Mouse (Mus musculus) forebrain, postnatal 0 days (tissue): ENCODE data around the gene Ndufv2. TPM values are rescaled to one million over a fixed set of nuclear protein-coding genes. Genes with fewer than 3 reads are reported as not detected.

Experiments
- ATAC-seq: fragments of 200-750 bp; cut with Nextera tagmentation; 2 replicates; pipeline ENCODE4 v1.8.0; 2017; ENCODE audit warnings: mild to moderate bottlenecking, moderate library complexity
- DNase-seq: peaks from one replicate; pipeline ENCODE4 v3.0.0-alpha.2; 2015
- H3K27ac ChIP-seq: fragments of 300-500 bp; sonication (generic); 2 replicates; pipeline ENCODE4 v1.5.1; 2014; ENCODE audit warnings: low read depth, mild to moderate bottlenecking, antibody characterized with exemption, low read length, moderate library complexity, mixed read lengths
- H3K27me3 ChIP-seq: fragments of 300-500 bp; sonication (generic); 2 replicates; pipeline ENCODE4 v1.6.1; 2014; ENCODE audit warnings: mild to moderate bottlenecking, low read length, mixed read lengths; ENCODE audit not compliant: insufficient read depth
- H3K36me3 ChIP-seq: fragments of 300-500 bp; sonication (generic); 2 replicates; pipeline ENCODE4 v1.6.1; 2014; ENCODE audit warnings: mild to moderate bottlenecking, moderate library complexity; ENCODE audit not compliant: insufficient read depth
- H3K4me1 ChIP-seq: fragments of 300-500 bp; sonication (generic); 2 replicates; pipeline ENCODE4 v1.6.1; 2014; ENCODE audit warnings: antibody characterized with exemption; ENCODE audit not compliant: insufficient read depth
- H3K4me2 ChIP-seq: fragments of 300-500 bp; sonication (generic); 2 replicates; pipeline ENCODE4 v1.6.1; 2014; ENCODE audit warnings: low read depth, mild to moderate bottlenecking, moderate library complexity
- H3K4me3 ChIP-seq: fragments of 300-500 bp; sonication (generic); 2 replicates; pipeline ENCODE4 v1.5.1; 2014; ENCODE audit warnings: low read depth, low read length, mixed read lengths
- H3K9ac ChIP-seq: fragments of 300-500 bp; sonication (generic); 2 replicates; pipeline ENCODE4 v1.6.1; 2014; ENCODE audit warnings: mild to moderate bottlenecking
- H3K9me3 ChIP-seq: fragments of 300-500 bp; sonication (generic); 2 replicates; pipeline ENCODE4 v1.6.1; 2016; ENCODE audit warnings: low read length
- CTCF ChIP-seq: sonication (generic); IDR thresholded peaks from 2 replicates; pipeline ENCODE4 v1.5.1; 2016; ENCODE audit warnings: antibody characterized with exemption, control low read depth, low read depth
- WGBS: fragments of 180-500 bp; shearing (Covaris S2); extraction: QIAGEN DNeasy Blood & Tissue Kit; methylation state at CpG from one replicate; pipeline ENCODE4 v1.1.7; 2014; 5-methylcytosine and 5-hydroxymethylcytosine counted together
- polyA plus RNA-seq: library from polyadenylated mRNA; unstranded; fragments of >200 nt; fragmentation: Nextera tagmentation; extraction: Ambion mirVana; gene quantifications from 2 replicates; pipeline ENCODE4 v1.2.1, GENCODE M21; 2015
- total RNA-seq: library from RNA; depleted of rRNA; stranded (reverse); fragments of >200 nt; gene quantifications from 2 replicates; pipeline ENCODE4 v1.2.3, GENCODE M21; 2014; rRNA removed

Gene Ndufv2
- total and polyA plus RNA-seq, 2 experiments from 2014 or later = 143 to 432 TPM

DNA sequence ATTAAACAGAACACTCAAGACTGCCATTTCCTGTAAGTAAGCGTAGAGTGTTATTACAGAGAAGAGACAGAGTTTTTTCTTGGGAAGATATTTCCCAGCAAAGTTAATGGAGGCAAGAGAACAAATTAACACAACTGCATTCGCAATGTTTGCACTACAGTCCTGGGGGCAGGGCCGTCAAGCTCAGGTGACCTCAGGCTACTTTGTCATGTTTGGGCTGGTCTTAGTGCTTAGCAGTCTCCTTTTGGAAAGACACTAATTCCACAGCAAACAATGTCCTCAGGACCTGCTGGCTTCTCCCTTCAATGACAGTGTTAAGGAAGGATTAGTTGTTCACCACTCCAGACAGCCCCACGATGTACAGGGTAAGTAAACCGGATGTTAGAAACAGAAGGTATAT, 60.3 kb downstream of the Ndufv2 start:
- Histone ChIP-seq H3K4me1 (no peaks in the 10 kb centered on the region), H3K36me3 (peaks cover 19% of the 10 kb centered on the region), H3K4me2 (no peak overlapping the region), H3K9me3 (no peaks in the 10 kb centered on the region), H3K4me3 (no peak overlapping the region), H3K27ac (no peak overlapping the region), H3K9ac (no peak overlapping the region), H3K27me3 (no peaks in the 10 kb centered on the region)
- WGBS = 91% methylated on average over 5 of the region's 5 CpGs
- no peak for ATAC-seq
- no peak for TF ChIP-seq CTCF
- no peak for DNase-seq

DNA sequence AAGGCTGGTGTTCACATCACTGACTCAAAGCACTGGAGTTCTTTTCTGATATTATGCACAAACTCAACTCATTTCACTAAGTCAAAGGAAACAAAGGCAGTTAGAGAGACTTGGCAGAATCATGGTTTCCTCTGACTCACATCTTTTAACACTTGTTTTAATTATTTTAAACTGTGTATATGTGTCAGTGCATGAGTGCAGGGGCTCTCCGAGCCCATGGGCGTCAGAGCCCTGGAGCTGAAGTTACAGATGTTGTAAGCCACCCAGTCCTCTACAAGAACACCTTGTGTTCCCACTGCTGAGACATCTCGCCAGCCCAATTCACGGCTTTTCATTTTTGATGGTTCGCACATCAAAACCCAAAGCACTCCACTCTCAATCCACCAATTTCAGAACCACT, 68.1 kb downstream of the Ndufv2 start:
- no peak for TF ChIP-seq CTCF
- Histone ChIP-seq H3K9me3 (no peaks in the 10 kb centered on the region), H3K9ac (no peak overlapping the region), H3K27me3 (no peaks in the 10 kb centered on the region), H3K27ac (no peak overlapping the region), H3K4me3 (no peak overlapping the region), H3K36me3 (peaks cover 28% of the 10 kb centered on the region), H3K4me1 (no peaks in the 10 kb centered on the region), H3K4me2 (no peak overlapping the region)
- ATAC-seq (no peak), DNase-seq (no peak)
- 89% methylated on average over 5 of the region's 5 CpGs for WGBS

GRCm38 (mm10) chr17:66031991-66032390, 69.4 kb downstream of the Ndufv2 start:
- no peak for DNase-seq
- H3K9ac ChIP-seq = no peak overlapping the region
- H3K4me3 ChIP-seq = no peak overlapping the region
- no peaks in the 10 kb centered on the region for H3K4me1 ChIP-seq
- WGBS = 93% methylated on average over 5 of the region's 5 CpGs
- H3K4me2 ChIP-seq = no peak overlapping the region
- no peak for TF ChIP-seq CTCF
- no peaks in the 10 kb centered on the region for H3K27me3 ChIP-seq
- peaks cover 29% of the 10 kb centered on the region for H3K36me3 ChIP-seq
- H3K9me3 ChIP-seq = no peaks in the 10 kb centered on the region
- ATAC-seq = no peak
- H3K27ac ChIP-seq = no peak overlapping the region

Other genes starting within 250 kb of the Ndufv2 start
- gene Ralbp1, start 215.8 kb downstream of the Ndufv2 start, total RNA-seq = 39.9 and 40.7 TPM in 2 replicates
- 34.4 and 47.7 TPM in 2 replicates for gene Ralbp1, start 215.8 kb downstream of the Ndufv2 start, polyA plus RNA-seq
- gene Twsg1, start 150.3 kb downstream of the Ndufv2 start, total RNA-seq = 42.1 and 50.2 TPM in 2 replicates
- gene Twsg1, start 150.3 kb downstream of the Ndufv2 start, polyA plus RNA-seq = 38.1 and 46.1 TPM in 2 replicates
- 74.7 and 80.1 TPM in 2 replicates for gene Ankrd12, start 24.5 kb downstream of the Ndufv2 start, total RNA-seq
- gene Ankrd12, start 24.5 kb downstream of the Ndufv2 start, polyA plus RNA-seq = 147 and 207 TPM in 2 replicates
- gene Washc1, start 10.0 kb upstream of the Ndufv2 start, total RNA-seq = 53.0 and 54.6 TPM in 2 replicates
- 38.9 and 42.0 TPM in 2 replicates for gene Washc1, start 10.0 kb upstream of the Ndufv2 start, polyA plus RNA-seq
- gene Ddx11, start 22.0 kb upstream of the Ndufv2 start, total RNA-seq = 5.6 and 5.7 TPM in 2 replicates
- 1.4 and 2.3 TPM in 2 replicates for gene Ddx11, start 22.0 kb upstream of the Ndufv2 start, polyA plus RNA-seq